Mouse (Mus musculus): ENCODE measurements around the gene Cse1l.

Gene Cse1l

DNA sequence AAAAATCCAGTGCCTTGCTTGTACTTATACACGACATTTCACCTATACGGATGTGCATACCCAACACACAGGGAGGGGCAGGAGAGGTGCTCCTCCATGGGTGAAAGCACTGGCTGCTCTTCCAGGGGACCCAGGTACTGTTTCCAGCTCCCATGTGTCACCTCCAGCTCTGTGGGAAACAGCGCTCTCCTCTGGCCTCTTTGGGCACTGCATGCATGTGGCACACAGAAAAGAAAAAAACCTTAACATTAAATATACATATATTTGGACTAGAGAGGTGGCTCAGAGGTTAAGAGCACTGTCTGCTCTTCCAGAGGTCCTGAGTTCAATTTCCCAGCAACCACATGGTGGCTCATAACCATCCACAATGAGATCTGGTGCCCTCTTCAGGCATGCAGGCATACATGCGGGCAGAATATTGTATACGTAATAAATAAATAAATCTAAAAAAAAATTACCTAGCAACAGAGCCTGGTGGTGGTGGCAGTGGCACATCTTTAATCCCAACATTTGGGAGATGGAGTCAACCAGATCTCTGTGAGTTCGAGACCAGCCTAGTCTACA is 2.0 kb upstream of the Cse1l start:
- no peak for DNase-seq

DNA sequence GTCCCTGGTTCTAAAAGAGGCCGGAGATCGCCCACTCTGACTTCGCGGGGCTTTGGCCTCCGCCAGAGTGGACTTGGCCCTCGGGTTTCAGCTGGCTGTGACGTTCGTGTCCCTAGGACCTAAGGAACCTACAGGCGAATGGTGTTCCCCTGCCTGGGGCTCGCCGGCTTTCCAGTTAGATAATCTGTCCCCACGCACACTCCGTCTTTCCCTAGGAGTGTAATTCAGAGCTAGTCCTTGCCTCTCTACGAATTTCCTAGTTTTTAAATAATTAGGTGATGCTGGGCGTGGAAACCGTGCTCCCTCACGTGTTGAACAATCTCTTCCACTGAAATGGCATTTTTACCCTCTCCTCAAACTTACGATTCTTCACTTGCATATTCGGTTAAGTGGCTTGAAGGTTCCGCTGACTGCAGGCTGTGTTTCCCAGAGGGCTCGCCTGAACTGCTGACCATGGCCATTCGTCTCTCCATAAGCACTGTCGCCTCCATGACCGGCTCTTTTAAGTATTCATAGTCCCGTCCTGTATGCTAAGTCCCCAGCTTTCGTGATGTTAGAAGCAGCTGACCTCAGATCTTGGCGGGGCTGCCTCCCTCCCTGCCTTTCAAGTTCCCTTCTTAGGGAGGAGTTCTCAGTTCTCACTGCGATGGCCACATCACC is 813 bp downstream of the Cse1l start:
- DNase-seq: peak; percentile 10

DNA sequence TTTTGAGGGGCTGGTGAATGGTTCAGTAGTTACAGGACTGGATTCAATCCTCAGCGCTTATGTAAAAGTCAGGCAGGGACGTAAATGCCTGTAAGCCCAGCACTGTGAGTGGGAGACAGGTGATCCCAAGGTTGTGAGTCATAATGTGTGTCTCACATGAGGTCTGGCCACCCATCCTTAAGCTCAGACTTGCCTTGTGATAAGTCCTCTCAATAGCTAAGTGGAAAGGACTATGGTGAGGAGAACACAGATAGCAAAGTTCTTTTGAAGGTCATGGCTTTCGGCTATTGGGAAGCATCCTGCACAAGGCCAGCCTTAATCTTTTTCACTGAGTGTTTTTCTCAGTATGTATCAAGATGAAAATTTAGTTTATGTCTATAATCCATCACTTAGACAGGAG is 3.9 kb downstream of the Cse1l start:
- no peak for DNase-seq

DNA sequence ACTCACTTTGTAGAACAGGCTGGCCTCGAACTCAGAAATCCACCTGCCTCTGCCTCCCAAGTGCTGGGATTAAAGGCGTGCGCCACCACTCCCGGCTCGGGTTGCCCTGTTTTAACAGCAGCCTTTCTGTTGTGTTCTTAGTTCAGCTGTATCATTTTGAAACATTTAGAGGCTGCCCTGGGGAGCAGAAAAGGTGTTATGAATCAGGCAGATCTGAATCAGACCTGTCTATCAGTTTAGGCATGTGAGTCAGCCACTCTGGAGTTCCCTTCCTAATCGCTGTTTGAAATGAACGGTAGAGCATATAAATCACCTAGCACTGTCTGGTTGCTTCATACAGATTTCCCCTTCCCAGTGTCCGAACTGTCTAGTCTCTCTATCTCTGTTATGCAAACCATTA is 4.7 kb downstream of the Cse1l start:
- DNase-seq: no peak

DNA sequence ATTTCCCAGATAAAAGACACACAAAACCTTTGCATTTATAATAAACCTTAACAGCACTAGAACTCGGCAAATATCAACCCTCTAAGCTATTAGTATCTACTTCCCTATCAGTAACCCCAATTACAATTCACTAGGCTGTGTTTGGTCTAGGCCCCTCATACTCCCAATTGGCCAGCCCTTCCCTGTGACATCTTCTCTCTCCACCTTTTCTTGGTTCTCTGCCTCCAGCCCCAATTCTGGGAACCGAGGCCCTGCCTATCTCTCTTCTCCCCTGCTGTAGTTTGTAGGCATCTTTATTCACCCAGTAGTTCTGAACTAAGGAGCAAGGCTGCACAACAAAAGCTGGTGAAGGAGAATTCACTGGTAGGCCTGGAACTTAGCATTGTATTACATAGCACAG is 18.1 kb downstream of the Cse1l start:
- no peak for DNase-seq

DNA sequence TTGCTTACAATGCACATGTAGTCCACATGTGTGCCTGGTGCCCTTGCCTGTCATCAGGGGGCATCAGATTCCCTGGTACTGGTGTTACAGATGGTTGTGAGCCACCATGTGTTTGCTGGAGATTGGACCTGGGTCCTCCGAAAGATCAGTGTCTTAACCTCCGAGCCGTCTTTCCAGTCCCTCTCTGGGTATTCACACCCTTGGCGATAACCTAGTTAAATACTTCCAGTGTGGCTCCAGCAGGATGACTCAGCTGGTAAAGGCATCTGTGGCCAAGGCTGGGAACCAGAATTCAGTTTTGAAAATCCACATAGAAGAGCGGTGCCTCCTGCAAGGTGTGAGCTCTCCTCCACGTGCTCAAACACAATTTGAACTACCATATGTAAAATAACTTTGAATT is 28.1 kb downstream of the Cse1l start:
- no peak for DNase-seq

DNA sequence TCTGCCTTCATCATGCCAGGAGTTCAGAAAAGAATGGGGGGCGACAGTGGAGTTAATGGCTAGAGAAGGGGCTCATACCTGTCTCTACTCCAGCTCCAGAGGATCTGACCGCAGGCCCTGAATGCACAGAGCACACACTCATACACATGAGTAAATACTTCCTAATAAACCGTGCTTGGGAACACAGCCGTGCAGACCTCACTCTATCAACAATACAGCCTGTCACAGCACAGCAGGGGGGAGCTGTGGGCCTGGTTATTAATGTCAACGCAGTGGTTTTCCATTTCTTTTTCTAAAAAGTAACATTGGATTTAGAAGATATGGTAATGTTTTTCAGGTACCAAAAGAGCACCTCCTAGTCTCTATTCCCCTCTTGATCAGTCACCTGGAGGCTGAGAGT is 28.6 kb downstream of the Cse1l start:
- DNase-seq: no peak

DNA sequence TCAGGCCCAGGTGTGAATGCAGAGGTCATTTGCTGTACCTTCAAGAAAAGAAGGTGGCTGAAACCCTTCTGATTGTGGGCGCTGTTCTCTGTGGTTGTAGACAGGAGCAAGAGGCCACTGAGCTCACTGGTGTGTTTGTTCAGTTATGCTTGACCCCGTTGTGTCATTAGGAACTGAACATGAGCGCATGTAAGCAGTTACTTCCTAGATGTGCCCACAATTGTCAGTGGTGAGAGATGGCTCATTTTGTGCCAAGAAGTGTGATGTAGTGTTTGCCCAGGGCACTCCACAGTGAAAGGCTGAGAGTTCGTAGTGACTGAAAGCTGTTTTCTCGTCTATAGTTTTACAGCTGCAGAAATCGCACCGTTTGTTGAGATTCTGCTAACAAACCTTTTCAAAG is 29.7 kb downstream of the Cse1l start:
- no peak for DNase-seq

DNA sequence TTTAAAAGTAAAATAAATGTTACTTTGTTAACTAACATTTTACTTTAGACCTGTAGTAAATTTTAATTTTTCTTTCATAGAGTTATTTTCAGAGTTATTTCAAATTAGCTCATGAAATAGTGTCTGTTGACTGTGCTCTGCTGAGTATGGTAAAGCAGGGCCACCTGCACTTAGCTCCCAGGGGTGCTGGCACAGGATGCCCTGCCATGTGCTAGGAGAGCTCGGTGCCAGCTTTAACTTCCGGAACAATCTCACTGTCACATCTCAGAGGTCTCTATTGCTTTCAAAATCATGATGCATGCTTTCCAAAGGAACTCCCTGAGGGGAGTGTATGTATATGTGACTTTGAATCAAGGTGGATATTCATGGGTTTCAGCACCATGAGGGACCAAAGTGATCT is 30.3 kb downstream of the Cse1l start:
- no peak for DNase-seq

DNA sequence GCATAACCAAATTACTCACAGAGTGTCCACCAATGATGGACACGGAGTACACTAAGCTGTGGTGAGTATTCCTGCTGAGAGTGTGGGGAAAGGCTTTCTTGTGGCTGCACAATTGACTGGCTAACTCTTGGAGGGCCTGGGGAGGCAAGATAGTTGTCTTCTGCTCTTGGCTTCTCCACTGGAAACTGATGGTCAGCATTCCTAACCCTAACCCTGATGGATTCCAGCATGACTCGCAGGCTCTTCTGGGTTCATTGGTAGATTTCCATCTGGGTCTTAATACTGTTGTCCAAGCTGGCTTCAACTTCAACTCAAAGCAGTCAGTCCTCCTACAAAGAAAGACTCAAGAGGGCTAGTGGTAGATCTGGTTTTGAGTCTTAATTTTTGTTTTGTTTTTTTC is 37.3 kb downstream of the Cse1l start:
- no peak for DNase-seq

DNA sequence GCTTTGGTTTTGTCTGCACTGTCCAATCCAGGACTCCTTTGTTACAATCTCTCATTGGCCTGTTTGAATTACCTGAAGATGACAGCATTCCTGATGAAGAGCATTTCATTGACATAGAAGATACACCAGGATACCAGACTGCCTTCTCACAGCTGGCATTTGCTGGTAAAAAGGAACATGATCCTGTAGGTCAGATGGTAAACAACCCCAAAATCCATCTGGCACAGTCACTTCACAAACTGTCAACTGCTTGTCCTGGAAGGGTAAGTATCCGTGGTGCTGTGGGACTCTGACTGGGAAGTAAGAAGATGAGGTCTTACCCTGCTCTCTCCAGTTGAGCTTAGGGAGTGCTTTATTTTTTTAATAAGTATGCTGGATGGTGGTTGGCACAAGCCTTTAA is 38.5 kb downstream of the Cse1l start:
- DNase-seq: no peak

DNA sequence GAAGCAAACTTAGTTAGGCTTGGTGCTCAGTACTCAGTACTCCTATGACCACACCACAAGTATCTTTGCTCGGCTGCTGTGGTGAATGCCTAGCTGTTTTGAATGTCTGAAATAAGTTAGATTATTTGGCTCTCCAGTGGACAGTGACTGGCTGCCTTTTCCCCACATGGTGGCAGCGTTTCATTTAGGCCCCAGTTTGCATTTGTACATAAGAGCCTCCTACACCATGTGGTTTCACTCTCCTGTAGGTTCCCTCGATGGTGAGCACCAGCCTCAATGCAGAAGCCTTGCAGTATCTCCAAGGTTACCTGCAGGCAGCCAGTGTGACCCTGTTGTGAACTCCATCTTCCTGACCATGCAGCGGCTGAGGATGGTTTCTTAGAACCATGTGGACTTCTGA is 39.6 kb downstream of the Cse1l start:
- peak; percentile 23 for DNase-seq

DNA sequence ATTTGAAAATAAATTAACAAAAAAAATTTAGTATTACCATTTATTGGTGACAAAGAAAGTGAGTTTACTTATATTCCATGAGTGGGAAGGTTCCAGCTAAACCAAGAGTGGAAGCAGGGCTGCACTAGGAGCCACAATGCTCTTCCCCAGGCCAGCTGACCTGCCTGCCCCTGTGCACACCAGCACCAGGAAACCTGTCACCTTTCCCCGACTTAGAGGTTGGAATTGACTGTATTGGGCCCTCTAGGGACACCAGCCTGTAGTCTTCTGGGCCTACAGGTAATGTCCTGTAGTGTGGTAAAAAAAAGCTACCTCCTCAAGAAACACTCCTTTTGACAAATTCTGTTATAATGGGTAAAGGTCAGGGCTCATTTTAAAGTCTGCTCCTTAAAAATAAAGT is 42.4 kb downstream of the Cse1l start:
- no peak for DNase-seq

DNA sequence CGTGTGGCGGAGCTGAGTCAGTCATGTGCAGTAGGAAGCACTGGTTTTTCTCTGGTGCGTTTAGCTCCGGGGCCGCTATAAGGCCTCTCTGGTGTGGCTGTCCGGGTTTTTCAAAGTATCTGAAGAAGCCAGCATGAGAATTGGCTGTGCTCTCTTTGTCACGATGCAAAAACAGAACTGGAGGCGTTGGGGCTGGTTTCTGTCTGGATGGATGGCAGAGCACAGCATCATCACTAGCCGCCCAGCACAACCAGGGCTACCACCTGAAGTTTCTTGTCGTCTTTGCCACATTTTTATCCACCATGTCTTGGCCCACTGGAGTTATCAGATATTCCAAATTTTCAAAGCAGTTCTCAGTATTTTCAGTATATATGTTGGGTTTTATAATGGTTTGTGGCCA is 43.1 kb downstream of the Cse1l start:
- no peak for DNase-seq

DNA sequence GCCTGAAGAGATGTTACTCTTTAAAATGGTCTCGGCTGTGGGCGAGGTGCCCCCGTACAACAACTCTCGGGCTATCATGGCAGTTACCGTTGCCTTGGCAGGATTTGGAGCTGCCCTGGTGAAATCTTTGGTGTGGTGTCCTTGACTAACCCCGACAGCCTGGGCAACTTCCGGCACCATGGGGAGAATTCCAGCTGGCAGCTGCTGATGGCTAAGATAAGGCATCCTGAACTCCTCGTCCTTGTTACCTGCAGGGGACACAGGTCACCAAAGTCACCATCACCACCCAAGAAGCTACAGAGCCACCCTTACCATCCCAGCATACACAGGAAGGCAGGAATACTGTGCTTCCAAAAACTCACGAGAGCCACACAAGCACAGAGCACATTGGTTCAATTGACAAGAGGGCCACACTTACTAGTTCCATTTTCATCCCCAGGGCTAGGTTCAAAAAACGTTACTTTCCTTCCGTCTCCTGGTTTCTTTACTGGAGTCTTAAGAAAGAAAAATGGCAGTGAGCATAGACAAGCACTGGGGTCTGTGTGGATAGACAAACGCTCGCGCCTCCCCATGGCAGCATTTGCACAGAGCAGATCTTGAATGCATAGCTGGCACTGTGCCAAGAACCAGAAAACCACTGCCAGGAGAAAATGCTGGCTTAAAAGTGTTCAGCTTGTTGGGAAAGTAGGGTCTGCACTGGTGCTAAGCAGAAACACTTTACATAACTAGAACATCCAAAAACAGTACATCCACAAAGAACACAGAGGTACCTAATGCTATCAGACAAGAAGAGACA is 45.2 kb downstream of the Cse1l start:
- DNase-seq: no peak

DNA sequence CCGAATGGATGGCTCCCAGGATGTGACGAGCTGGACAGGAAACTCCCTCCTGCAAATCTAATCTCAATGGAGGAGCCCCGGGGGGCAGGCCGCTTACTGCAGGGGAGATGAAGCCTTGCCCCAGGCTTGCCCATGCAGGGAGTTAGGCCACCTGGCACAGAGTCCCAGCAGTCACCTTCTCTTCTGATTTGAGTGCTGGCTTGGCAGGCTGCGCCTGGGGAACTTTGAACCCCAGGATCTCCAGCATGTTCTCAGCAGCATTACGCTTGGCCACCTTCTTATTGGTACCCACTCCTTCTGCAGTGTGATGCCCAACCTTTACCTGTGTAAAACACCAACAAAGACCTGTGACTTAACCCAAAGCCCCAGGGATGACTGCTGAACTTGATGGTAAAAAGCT is 46.3 kb downstream of the Cse1l start:
- DNase-seq: no peak

DNA sequence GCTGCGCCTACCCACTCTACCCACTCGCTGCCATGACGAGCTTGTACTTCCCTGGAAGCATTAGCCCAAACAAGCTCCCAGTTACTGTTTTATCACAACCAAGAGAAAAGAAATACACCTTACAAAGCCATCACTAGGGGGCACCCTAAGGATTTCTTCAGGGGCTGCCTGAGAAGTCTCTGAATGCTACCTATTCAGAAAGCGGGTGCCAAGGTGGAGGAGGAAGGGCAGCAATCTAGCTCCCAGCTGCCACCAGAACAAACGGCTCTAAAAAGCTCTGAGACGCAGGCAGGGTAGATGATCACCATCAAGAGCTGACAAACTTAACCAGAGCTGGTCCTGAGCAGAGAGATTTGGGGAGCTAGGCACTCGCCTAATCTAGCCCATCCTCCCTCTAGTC is 51.0 kb downstream of the Cse1l start:
- peak; percentile 75 for DNase-seq

DNA sequence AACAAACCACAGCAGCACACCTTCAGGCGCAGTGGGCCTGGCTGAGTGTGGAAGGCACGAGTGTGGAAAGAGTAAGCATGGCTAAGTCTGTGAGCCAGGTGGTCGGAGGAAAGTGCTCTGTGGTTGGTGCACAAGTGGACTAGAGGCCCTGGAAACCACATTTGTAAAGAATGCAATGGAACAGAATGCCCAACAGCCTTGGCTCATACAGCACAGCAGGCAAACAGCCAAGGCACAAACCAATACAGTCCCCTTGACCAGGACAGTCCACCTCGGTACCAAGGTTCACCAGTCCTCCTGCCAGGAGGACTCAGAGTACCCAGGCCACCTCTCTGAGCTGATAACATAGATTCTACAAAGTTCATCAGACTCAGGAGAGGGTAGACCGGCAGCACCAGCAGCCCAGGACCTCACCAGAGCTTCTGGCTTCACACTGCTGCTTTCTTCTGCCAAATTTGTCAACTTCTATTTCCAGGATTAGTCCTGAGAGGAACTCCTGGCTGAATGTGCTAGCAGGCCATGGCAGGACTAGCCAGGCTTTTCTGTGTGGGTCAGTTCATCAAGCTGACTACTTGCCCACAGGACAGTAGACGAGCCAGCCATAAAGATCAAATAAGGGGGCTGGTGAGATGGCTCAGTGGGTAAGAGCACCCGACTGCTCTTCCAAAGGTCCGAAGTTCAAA is 54.9 kb downstream of the Cse1l start:
- DNase-seq: no peak

DNA sequence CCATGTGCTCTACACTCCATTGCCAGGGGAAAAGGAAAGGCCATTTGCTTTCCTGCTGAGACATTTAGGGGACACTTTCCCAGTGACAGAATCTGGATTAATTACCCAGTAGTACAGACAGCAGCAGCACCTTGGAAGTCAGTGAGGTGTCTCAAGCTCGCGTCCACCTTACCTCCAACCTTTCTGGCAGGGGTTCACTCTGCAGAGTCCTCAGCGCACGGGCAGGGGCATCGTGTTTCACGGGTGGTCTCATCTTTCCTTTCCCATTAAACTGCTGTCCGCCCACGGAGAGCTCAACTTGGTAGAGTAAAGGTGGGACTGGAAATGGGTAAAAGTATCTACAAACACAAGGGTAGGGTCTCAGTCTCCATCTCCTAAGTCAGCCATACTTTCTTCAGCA is 57.4 kb downstream of the Cse1l start:
- DNase-seq: no peak

DNA sequence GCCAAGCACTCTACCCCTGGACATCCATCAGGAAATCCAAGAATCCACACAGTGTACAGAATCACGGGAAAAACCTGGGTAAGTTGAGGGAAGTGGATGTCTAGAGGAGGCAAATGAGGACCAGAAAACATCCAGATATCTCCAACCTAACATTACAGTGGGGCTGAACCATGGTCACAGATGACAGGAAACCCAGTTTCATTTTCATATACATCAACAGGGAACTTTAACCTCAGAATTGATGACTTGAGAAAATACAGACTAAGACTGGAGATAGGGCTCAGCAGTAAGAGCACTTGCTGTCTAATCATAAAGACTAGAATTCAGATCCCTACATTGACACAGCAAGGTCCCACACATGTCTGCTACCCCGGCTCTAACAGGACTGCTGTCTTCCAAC is 58.9 kb downstream of the Cse1l start:
- no peak for DNase-seq

DNA sequence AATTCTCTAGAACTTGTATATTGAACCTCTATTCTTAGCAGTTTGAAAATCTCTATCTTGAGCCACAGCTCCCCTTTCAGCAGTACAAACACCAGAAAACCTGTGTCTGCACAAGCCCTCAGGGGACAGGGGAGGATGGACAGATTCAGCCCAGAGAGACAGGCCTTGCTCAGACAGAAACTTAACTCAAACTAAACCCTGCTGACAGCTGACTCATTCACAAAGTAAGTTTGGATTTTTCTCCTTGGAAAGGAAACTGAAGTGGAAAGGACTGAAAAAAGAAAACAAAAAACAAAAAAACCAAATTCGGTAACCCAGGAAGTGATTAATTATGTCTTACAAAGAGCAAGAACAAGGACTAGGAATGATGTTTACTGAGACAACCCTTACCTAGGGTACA is 67.3 kb downstream of the Cse1l start:
- no peak for DNase-seq

DNA sequence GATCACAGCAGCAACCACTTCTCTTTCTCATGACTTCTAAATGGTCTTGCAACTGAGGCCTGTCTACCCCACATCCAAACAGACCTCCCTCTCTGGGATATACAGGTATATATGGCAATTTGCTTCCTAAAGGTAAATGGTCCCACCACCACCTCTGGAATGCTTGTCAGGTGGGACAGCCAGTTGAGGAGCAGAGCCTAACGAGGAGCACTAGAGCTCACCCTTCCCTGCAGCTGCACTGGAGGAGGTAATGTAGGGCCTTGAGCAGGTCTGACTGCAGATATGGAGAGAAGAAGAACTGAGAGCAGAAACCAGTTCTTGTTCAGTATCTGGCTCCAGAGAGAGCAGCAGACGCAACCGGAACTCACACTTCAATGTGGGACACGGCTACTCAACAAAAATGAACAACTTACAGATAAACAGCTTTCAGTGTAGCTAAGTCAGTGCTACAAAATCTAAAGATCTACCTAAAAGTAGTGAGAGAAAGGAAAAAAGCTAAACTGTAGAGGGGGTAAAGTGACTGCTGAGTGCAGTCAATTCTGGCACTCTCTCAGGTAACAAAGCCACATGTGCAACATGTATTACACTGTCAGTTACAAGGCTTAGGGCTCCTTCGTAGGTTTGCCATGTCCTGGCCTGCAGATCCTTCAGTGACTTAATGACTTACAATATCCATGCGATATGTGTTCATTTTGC is 68.5 kb downstream of the Cse1l start:
- no peak for DNase-seq

DNA sequence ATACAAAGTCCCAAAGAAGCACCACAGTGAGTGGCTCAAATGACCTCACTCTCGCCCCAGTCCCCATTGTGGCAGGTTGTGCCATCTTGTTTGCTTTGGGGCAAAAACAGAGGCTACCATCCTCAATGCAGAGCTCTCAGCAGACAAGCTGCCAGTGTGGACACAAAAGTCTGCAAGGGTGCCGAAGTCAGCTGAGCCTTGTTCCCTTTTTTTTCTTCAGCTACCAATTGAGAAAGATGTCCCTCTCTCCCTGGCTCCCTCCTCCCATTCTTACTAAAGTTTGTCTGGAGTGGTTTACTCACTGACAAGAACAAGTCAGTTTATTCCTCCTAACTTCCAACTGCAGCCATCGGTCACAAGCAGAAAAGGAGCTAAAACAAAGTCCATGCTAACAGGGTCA is 70.5 kb downstream of the Cse1l start:
- DNase-seq: no peak
